Mouse (Mus musculus) embryo, embryonic 10.5 days (tissue): ENCODE measurements at regions not wholly inside any gene's neighbourhood (a gene's known extent, or its start where the extent isn't known, plus 50 kb on each side); places are given as distances from the start of the nearest gene placed in this dataset.
A peak's percentile ranks its signal among the peaks of the same experiment; 100 is the strongest.
"Not testable (repeated sequence)": the region's sequence is repeated elsewhere in the genome, so short reads cannot be mapped to it uniquely, and the experiment has no call there.

Experiments
- DNase-seq: peaks from one replicate; pipeline ENCODE4 v3.0.0-alpha.2; 2015; ENCODE audit warnings: low spot score

- peak; percentile 8 for DNase-seq
These were observed 398.3 kb downstream of the Gm4340 start for GRCm38 (mm10) chr10:104592009-104592603.

DNA sequence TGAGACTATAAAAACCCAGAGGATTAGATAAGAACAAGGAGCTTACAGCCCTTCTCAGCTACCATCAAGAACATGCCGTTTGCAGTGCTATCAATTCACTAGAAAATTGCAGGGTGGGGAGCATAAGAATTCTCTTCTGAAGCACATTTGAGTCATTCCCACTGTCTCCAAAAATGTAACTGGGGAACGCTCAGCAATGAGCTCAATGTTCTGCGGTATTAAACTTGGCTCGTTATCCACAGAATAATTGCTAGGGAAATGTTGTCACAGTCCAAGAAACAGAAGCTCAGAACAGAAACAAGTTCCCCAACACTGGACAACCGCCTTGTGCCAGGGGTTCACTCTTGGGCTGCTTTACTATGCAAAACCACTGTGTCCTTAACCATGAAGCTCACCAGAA lies 402.1 kb downstream of the Gm4340 start:
- no peak for DNase-seq

DNA sequence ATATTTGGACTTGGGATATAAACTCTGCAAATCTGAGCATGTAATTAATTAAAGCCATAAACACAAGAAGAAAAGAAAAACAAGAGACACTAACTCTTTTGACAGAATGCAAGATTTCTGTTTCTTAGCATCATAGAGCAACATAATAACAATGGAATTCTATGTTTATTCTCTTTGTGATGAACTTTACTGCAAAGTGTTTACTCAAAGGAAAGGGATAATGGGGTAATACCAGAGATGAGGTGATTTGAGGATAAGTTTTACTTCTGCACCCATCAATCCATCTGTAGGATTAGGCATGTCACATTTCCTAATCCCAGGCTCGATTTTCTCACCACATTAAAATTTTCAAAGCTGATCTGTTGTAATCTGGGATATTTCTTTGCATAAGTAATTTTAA lies 433.8 kb downstream of the Gm4340 start:
- no peak for DNase-seq

GRCm38 (mm10) chr10:104651020-104651419 lies 457.2 kb downstream of the Gm4340 start:
- DNase-seq, result no peak

DNA sequence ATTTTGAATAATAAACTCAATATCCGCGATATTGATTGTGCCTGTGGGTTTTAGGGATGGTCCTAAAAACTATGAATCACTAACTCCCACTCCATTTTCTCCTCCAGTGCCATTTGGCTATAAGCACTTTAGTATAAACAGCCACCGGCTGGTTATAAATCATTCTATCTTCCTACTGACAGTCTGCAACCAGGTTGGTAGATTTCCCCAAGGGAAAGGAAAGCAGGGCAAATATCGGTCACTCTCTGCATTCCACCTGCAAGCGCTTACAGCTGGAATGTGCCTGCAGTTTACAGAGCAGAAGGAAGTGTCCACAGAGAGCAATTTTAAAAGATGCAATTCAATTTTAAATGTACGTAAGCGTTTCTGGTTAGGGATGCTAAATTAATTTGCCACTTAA lies 466.5 kb downstream of the Gm4340 start:
- DNase-seq, result peak; percentile 65

DNA sequence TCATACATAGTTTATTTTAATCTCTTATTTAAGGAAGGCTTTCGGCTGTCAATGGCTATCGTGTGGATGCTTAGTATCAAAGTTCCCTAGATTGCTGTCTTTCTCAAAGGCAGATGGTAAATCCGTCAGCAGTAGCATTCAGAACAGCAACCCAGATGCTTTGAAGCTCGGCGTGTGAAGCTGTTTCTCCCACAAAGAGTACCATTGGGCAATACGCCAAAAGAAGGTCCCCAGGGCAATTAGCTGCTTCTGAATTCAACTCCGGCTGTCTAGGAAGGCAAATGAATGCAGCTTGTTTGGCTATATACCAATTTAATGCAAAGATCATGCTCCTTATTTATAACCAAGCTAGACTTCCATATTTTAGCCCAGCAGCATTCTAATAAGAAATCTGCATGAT lies 467.8 kb downstream of the Gm4340 start:
- DNase-seq, result peak; percentile 46

GRCm38 (mm10) chr10:104668286-104668685 lies 474.4 kb downstream of the Gm4340 start:
- DNase-seq, result no peak

DNA sequence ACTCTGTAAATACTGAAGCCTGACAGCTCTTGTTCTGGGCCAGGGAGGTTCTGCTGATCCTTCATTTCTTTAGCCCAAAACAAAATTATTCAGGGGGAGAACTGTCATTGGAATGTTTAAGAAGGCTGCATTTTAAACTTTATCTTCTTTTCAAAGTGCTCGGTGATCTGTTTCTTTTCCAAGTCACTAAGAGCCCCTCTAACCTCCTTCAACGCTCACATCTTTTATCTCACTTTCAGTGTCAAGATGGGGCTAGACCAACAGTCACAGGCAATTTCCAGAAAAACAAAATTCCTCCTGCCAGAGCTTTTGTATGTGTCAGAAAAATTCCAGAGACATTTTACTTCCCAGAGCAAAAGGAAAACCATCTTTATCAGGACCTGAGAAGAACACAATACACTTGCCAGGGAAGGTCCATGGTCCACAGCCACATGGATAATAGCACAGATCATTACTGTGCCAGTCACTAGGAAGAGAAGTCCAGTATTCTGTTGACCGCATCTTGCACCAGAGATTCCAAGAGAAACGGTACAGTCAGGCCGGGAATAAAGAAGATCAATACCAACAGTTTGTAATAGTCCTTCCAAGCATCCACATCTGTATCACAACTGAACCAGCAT lies 491.0 kb downstream of the Gm4340 start:
- peak; percentile 7 for DNase-seq

DNA sequence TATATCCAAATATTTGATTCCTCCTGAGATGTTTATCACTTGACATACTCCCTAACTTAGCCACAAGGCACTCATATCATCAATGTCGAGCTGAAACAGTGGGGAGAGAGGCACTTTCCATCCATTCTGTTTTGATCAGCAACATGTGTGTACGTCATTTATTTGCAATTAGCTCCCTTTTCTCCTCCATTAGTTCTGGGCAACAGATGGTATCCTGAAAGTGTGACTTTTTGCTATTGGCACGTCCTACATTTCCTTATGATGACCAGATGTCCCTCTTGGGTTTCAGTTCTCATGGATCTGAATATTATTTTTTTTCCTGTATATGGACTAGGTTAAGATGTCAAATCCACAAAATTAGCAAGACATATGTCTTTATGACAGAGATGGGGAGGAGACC lies 492.0 kb downstream of the Gm4340 start:
- peak; percentile 14 for DNase-seq

- no peak for DNase-seq
These were observed 492.8 kb downstream of the Gm4340 start for GRCm38 (mm10) chr10:104686669-104687068.

- no peak for DNase-seq
These were observed 501.1 kb downstream of the Gm4340 start for GRCm38 (mm10) chr10:104694974-104695373.

DNA sequence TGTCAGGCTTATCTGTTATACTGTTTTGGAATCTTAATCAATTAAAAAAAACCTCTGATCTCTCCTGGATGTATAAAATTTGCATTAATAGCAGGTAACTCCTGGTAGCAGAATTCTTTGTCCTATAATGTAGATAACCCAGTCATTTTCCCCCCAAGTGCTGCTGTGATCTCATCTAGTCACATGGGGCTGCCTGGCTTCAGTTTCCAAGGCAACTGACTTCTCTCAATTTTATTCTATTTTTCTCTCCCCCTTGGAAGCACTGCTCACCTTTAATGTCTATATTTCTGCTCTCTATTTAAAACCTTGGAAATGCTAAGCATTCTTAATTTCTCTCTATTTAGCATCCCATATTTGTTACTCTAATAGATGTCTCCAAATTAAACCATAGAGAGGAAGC lies 515.1 kb downstream of the Gm4340 start:
- no peak for DNase-seq

DNA sequence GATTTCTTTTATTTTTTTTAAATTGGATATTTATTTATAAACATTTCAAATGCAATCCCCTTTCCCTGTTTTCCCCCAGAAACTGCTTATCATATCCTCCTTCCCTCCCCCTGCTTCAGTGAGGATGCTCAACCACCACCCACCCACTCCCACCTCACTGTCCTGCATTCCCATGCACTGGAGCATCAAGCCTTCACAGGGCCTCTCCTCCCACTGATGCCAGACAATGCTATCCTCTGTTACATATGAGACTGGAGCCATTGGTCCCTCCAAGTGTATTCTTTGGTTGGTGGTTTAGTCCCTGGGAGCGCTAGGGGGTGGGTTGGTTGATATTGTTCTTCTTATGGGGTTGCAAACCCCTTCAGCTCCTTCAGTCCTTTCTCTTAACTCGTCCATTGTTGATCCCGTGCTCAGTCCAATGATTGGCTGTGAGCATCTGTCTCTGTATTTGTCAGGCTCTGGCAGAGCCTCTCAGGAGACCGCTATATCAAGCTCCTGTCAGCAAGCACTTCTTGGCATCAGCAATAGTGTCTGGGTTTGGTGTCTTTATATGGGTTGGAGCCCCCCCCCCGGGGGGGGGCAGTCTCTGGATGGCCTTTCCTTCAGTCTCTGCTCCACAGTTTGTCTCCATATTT lies 519.6 kb downstream of the Gm4340 start:
- not testable (repeated sequence) for DNase-seq
